Mouse (Mus musculus) heart, embryonic 13.5 days (tissue): ENCODE measurements around the gene Slc16a14. TPM values are rescaled to one million over a fixed set of nuclear protein-coding genes. Genes with fewer than 3 reads are reported as not detected.

Experiments
- ATAC-seq: fragments of 200-750 bp; cut with Nextera tagmentation; 2 replicates; pipeline ENCODE4 v1.8.0; 2017; ENCODE audit warnings: moderate TSS enrichment; ENCODE audit not compliant: insufficient number of reproducible peaks, low FRiP score, low TSS enrichment; ENCODE audit errors: extremely low read depth
- H3K27ac ChIP-seq: fragments of 300-500 bp; sonication (generic); replicated peaks from 2 replicates; pipeline ENCODE4 v1.5.1; 2015; ENCODE audit warnings: moderate library complexity, mild to moderate bottlenecking, inconsistent platforms
- H3K27me3 ChIP-seq: fragments of 300-500 bp; sonication (generic); replicated peaks from 2 replicates; pipeline ENCODE4 v1.6.1; 2015; ENCODE audit warnings: mild to moderate bottlenecking, inconsistent platforms
- H3K36me3 ChIP-seq: fragments of 300-500 bp; sonication (generic); 2 replicates; pipeline ENCODE4 v1.6.1; 2015; ENCODE audit warnings: mild to moderate bottlenecking, inconsistent platforms
- H3K4me1 ChIP-seq: fragments of 300-500 bp; sonication (generic); 2 replicates; pipeline ENCODE4 v1.6.1; 2015; ENCODE audit warnings: inconsistent platforms
- H3K4me2 ChIP-seq: fragments of 300-500 bp; sonication (generic); 2 replicates; pipeline ENCODE4 v1.6.1; 2015; ENCODE audit warnings: inconsistent platforms, mild to moderate bottlenecking, moderate library complexity
- H3K4me3 ChIP-seq: fragments of 300-500 bp; sonication (generic); 2 replicates; pipeline ENCODE4 v1.5.1; 2015; ENCODE audit warnings: moderate library complexity, mild to moderate bottlenecking, inconsistent platforms
- H3K9ac ChIP-seq: fragments of 300-500 bp; sonication (generic); 2 replicates; pipeline ENCODE4 v1.6.1; 2015; ENCODE audit warnings: inconsistent platforms, mild to moderate bottlenecking, moderate library complexity
- H3K9me3 ChIP-seq: fragments of 300-500 bp; sonication (generic); 2 replicates; pipeline ENCODE4 v1.6.1; 2016; ENCODE audit warnings: inconsistent platforms
- WGBS: fragments of 180-500 bp; shearing (Covaris S2); methylation state at CpG from one replicate; pipeline ENCODE4 v1.1.7; 2015; ENCODE audit warnings: mixed read lengths; 5-methylcytosine and 5-hydroxymethylcytosine counted together
- polyA plus RNA-seq: library from polyadenylated mRNA; unstranded; fragments of >200 nt; fragmentation: Nextera tagmentation; extraction: Ambion mirVana; gene quantifications from 2 replicates; pipeline ENCODE4 v1.2.1, GENCODE M21; 2015

Gene Slc16a14
- polyA plus RNA-seq, 1 experiment from 2014 or later = 0.05 TPM

DNA sequence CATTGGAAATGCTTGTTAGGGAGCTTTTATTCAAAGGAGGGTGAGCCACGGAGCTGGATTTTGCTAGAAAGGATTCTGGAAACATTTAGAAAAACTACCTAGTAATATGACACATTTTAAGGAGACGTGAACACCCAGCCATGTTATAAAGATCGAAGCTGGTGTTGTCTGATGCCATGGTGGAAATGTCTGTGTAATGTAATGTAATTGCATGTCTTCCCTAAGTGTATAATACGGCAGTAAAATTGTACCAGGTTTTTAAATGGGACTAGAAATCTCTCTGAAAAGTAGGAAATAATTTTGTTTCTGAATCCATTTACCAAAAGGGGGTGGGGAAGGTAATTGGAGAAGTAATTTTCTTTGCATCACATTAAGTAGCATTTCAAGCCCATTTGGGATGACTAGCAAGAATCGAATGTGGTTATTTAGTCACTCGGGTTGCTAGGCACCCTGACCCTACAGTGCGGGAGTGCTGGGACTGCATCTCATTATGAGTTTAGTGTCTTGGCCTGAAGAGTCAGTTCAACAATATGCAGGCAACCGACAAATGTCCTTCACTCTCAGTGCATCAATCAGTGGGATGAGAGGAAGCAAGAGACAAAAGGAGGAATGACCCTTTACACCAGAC lies 24.6 kb downstream of the Slc16a14 start:
- no peak overlapping the region for H3K27ac ChIP-seq
- no peaks in the 10 kb centered on the region for H3K9me3 ChIP-seq
- no peaks in the 10 kb centered on the region for H3K4me1 ChIP-seq
- 71% methylated on average over 8 of the region's 8 CpGs for WGBS
- no peak overlapping the region for H3K4me3 ChIP-seq
- H3K9ac ChIP-seq = no peak overlapping the region
- no peaks in the 10 kb centered on the region for H3K27me3 ChIP-seq
- H3K36me3 ChIP-seq = no peaks in the 10 kb centered on the region
- H3K4me2 ChIP-seq = no peak overlapping the region
- ATAC-seq = no peak

DNA sequence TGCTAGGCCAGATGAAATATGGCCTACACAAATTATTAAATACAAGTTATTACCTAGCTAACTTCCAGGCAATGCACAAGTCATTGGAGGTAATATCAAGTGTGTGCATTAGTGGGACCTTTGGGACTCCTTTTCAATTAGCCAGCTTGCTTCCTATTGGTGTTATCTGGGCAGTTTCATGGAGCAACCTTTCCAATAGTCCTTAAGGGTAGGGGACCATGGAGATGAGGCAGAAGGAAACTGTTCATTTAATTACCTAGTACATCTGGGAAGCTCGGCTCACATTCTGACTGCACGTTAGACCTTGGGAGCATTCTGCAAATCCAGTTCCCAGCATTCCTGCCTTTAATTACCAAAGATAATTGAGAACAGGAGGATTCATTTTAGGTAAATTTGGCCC lies 30.5 kb downstream of the Slc16a14 start:
- no peaks in the 10 kb centered on the region for H3K27me3 ChIP-seq
- ATAC-seq = no peak
- H3K9me3 ChIP-seq = no peaks in the 10 kb centered on the region
- no peak overlapping the region for H3K4me2 ChIP-seq
- no peaks in the 10 kb centered on the region for H3K36me3 ChIP-seq
- no peak overlapping the region for H3K9ac ChIP-seq
- 86% methylated on average over 2 of the region's 2 CpGs for WGBS
- H3K27ac ChIP-seq = no peak overlapping the region
- H3K4me1 ChIP-seq = no peaks in the 10 kb centered on the region
- no peak overlapping the region for H3K4me3 ChIP-seq

DNA sequence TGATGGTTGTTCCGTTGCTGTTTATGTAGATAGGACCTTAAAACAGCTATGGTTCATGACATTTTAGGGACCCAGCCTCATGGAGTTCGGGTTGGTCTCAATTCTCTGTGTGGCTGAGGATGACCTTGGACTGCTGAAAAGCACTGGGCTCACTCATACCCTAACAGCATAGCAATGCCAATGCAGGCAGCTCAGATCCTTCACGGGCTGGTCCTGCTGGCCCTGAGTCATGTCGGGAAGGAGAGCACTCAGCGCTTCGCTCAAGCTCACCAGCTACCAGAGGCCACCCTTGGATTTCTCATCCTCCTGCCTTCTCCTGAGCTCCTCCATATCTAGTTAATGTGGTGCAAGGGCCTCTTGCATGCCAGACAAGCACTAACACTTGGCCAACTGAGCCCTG lies 35.8 kb downstream of the Slc16a14 start:
- Histone ChIP-seq H3K27me3 (no peaks in the 10 kb centered on the region), H3K9ac (no peak overlapping the region), H3K4me2 (no peak overlapping the region), H3K27ac (no peak overlapping the region), H3K4me3 (no peak overlapping the region), H3K4me1 (no peaks in the 10 kb centered on the region), H3K36me3 (no peaks in the 10 kb centered on the region), H3K9me3 (no peaks in the 10 kb centered on the region)
- 81% methylated on average over 6 of the region's 6 CpGs for WGBS
- no peak for ATAC-seq

DNA sequence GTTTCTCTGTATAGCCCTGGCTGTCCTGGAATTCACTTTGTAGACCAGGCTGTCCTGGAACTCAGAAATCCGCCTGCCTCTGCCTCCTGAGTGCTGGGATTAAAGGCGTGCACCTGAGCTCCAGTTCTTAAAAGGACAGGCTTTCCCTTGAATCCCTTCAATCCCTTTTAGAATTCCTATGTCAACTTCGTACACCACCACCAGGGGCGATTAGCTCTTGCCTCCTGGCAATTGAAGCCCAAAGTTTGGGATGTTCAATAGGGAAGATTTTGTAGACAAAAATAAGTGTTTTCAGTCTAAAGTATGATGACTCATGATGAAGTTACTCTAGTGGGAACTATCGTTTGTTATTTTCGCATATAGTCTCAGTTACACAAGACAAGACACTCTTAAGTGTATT lies 37.6 kb downstream of the Slc16a14 start:
- Histone ChIP-seq H3K4me1 (no peaks in the 10 kb centered on the region), H3K27me3 (no peaks in the 10 kb centered on the region), H3K9me3 (no peaks in the 10 kb centered on the region), H3K36me3 (no peaks in the 10 kb centered on the region), H3K27ac (no peak overlapping the region), H3K9ac (no peak overlapping the region), H3K4me2 (no peak overlapping the region), H3K4me3 (no peak overlapping the region)
- WGBS = 77% methylated on average over 6 of the region's 6 CpGs
- no peak for ATAC-seq

DNA sequence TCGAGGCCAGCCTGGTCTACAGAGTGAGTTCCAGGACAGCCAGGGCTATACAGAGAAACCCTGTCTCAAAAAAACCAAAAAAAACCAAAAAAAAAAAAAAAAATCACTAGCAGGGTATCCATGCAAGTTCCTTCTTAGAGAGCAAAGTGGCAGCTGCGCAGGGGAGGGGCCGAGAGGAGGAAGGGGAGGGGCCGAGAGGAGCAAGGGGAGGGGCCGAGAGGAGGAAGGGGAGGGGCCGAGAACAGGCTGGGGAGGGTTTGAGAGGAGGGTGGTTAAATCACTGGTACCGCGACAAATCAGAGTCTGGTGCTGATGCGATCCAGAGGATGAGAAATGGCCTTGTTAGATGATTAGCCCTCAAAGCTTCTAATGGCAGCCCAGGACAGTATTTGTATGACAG lies 43.2 kb downstream of the Slc16a14 start:
- 82% methylated on average over 9 of the region's 9 CpGs for WGBS
- no peaks in the 10 kb centered on the region for H3K4me1 ChIP-seq
- no peaks in the 10 kb centered on the region for H3K27me3 ChIP-seq
- no peak overlapping the region for H3K4me2 ChIP-seq
- ATAC-seq = no peak
- H3K36me3 ChIP-seq = no peaks in the 10 kb centered on the region
- H3K27ac ChIP-seq = no peak overlapping the region
- no peaks in the 10 kb centered on the region for H3K9me3 ChIP-seq
- H3K4me3 ChIP-seq = no peak overlapping the region
- no peak overlapping the region for H3K9ac ChIP-seq

DNA sequence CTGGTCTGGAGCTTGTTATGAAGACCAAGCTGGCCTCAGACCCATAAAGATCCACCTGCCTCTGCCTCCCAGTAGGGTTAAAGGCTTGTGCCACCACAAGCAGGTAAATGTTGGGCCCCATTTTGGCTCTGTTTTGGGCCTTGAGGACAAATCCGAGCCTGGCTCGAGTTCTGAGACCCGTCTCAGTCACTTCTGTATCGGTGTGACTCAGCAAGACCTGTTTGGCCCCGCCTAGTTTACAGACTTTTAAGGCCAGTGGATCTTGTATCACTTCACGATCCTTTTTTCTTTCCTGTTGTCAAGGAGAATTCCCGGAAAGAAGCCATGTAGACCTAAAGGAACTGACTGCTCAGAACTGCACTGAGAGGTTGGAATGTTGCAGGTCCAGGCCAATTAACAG lies 44.4 kb downstream of the Slc16a14 start:
- WGBS = 71% methylated on average over 7 of the region's 7 CpGs
- no peak overlapping the region for H3K27ac ChIP-seq
- no peak overlapping the region for H3K9ac ChIP-seq
- H3K4me2 ChIP-seq = no peak overlapping the region
- no peaks in the 10 kb centered on the region for H3K9me3 ChIP-seq
- no peaks in the 10 kb centered on the region for H3K27me3 ChIP-seq
- H3K36me3 ChIP-seq = no peaks in the 10 kb centered on the region
- H3K4me3 ChIP-seq = no peak overlapping the region
- no peak for ATAC-seq
- H3K4me1 ChIP-seq = no peaks in the 10 kb centered on the region

DNA sequence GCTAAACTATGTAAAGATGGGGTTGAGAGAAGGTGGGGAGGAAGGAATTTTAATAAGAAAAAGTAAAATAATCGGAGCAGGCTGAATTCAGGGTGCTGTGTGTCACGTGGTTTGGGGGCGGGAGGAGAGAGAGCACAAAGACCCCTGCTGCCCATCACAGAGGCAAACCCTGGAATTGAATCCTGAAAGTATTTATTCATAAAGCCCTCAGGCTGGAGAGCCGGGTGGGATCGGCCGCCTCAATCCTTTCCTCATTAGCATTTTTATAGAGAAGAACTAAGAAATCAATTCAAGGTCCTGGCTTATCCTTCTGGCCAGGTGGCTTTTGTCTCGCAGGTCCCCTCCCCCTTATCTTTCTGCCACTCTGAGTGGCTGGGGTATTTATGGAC lies 44.9 kb downstream of the Slc16a14 start:
- no peaks in the 10 kb centered on the region for H3K9me3 ChIP-seq
- no peak overlapping the region for H3K4me3 ChIP-seq
- no peak overlapping the region for H3K9ac ChIP-seq
- no peak overlapping the region for H3K4me2 ChIP-seq
- H3K36me3 ChIP-seq = no peaks in the 10 kb centered on the region
- H3K27me3 ChIP-seq = no peaks in the 10 kb centered on the region
- WGBS = 44% methylated on average over 7 of the region's 7 CpGs
- no peak overlapping the region for H3K27ac ChIP-seq
- ATAC-seq = no peak
- no peaks in the 10 kb centered on the region for H3K4me1 ChIP-seq

DNA sequence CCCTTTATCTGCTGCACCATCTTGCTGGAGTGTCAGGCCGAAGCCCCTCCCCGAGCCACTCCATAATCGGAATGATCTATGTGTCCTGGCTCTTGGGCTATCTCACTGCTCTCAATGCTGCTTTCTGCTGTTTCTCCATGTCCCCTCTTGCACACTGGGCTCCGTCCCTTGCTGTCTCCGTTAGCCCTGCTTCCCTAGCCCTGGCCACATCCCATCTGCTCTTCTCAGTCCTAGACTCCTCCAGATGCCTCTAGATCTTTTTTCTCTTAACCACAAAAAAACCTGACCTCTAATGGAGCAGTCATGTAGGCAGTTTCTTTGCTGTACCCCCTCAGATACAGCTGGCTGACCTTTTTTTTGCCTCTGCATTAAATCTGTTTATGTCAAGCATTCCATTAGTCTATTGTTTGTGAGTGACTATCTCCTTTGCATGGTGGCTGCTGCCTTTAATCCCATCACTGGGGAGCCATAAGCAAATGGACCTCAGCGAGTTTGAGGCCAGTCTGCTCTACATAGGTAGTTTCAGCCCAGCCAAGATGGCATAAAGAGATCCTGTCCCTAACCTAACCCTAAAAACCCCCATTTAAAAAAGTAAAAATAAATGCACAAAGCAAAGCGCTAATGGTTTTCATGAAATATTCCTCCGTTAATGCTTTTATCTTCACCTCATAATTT lies 45.5 kb downstream of the Slc16a14 start:
- H3K36me3 ChIP-seq = no peaks in the 10 kb centered on the region
- H3K9ac ChIP-seq = no peak overlapping the region
- H3K4me1 ChIP-seq = no peaks in the 10 kb centered on the region
- H3K27me3 ChIP-seq = no peaks in the 10 kb centered on the region
- no peak overlapping the region for H3K27ac ChIP-seq
- no peak overlapping the region for H3K4me3 ChIP-seq
- H3K4me2 ChIP-seq = no peak overlapping the region
- no peak for ATAC-seq
- 53% methylated on average over 8 of the region's 8 CpGs for WGBS
- no peaks in the 10 kb centered on the region for H3K9me3 ChIP-seq

DNA sequence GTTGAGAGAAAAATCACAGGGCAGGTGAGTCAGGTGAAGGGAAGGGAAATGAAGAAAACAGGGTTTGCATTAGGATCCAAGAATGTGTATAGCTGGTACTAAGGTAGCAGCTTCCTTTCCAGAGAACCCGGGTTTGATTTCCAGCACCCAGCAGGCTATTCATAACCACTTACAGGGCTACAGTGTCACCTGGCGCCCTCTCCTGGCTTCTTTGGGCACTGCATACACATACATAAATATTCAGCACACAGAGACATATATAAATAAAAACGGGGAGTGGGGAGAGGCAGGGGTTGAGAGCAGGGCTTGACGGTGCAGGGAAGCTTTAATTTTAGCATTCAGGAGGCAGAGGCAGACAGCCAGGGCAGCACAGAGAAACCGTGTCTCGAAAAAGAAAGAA lies 49.0 kb downstream of the Slc16a14 start:
- no peaks in the 10 kb centered on the region for H3K27me3 ChIP-seq
- H3K4me2 ChIP-seq = no peak overlapping the region
- H3K36me3 ChIP-seq = no peaks in the 10 kb centered on the region
- no peak overlapping the region for H3K4me3 ChIP-seq
- 80% methylated on average over 6 of the region's 6 CpGs for WGBS
- H3K4me1 ChIP-seq = no peaks in the 10 kb centered on the region
- no peak overlapping the region for H3K27ac ChIP-seq
- H3K9ac ChIP-seq = no peak overlapping the region
- no peaks in the 10 kb centered on the region for H3K9me3 ChIP-seq
- no peak for ATAC-seq

DNA sequence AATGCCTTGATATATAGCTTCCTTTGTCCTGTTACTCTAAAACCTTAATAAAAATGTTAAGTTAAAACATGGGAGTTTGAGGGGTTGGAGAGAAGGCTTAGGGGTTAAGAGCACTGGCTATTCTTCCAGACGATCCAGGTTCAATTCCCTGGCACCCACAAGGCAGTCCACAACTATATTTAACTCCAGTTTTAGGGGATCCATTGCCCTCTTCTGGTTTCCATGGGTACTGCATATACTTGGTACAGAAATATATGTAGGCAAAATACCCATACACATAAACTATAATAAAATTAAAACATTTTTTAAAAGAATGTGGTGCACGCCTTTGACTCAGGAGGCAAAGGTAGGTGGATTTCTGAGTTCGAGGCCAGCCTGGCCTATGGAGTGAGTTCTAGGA lies 49.8 kb downstream of the Slc16a14 start:
- Histone ChIP-seq H3K9ac (no peak overlapping the region), H3K4me1 (no peaks in the 10 kb centered on the region), H3K4me3 (no peak overlapping the region), H3K27ac (no peak overlapping the region), H3K27me3 (no peaks in the 10 kb centered on the region), H3K36me3 (no peaks in the 10 kb centered on the region), H3K4me2 (no peak overlapping the region), H3K9me3 (no peaks in the 10 kb centered on the region)
- no peak for ATAC-seq
- 67% methylated on average over 3 of the region's 3 CpGs for WGBS

DNA sequence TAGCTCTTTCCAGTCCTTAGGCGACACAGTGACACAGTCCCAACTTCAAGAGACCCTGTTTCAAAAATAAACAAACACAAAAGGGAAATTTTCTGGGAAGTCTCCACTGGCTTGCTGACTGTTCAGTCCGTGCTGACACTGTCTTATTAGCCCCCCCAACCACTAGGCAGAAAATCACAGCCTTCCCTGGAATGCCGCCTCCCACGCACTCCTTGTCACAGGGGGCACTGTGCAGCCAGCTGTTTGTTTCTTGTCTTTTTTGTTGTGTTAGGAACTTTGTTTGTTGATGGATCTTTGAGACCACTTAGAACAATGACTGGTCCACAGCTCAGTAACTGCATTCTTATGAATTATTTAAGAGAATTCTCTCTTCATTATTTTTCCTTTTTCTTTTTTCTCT lies 51.0 kb downstream of the Slc16a14 start:
- Histone ChIP-seq H3K27me3 (no peaks in the 10 kb centered on the region), H3K36me3 (no peaks in the 10 kb centered on the region), H3K9ac (no peak overlapping the region), H3K4me2 (no peak overlapping the region), H3K4me1 (no peaks in the 10 kb centered on the region), H3K4me3 (no peak overlapping the region), H3K27ac (no peak overlapping the region), H3K9me3 (no peaks in the 10 kb centered on the region)
- ATAC-seq = no peak
- WGBS = 73% methylated on average over 4 of the region's 4 CpGs

DNA sequence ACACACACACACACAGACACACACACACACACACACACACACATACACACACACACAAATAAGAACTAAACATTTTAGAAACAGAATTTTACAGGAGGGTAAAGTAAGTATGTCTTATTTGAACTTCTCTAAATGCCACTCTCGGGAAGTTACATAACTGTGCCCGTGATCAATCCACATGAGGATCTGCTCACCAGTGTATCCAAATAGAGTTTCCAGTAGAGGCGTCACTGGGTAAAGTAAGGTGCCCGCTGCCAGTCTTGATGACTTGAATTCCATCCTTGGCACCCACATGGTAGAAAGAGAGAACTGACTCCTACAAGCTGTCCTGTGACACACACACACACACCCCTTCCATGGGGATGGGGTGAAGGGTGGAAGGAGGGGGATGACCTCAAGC lies 52.0 kb downstream of the Slc16a14 start:
- H3K4me1 ChIP-seq = no peaks in the 10 kb centered on the region
- no peak overlapping the region for H3K9ac ChIP-seq
- ATAC-seq = no peak
- no peak overlapping the region for H3K4me3 ChIP-seq
- no peaks in the 10 kb centered on the region for H3K36me3 ChIP-seq
- no peak overlapping the region for H3K4me2 ChIP-seq
- H3K27ac ChIP-seq = no peak overlapping the region
- H3K27me3 ChIP-seq = no peaks in the 10 kb centered on the region
- no peaks in the 10 kb centered on the region for H3K9me3 ChIP-seq
- WGBS = 80% methylated on average over 4 of the region's 4 CpGs
